Mouse (Mus musculus) natural killer cell, adult 2 months (primary cell): ENCODE data around the gene Wasf2.

Experiments used
- DNase-seq, 2 experiments: peaks; one replicate each; pipeline ENCODE4 v3.0.0; 2022; ENCODE audit warnings: low spot score in 2 of 2

Wasf2 gene

GRCm38 (mm10) chr4:133096671-133097070, 33.6 kb upstream of the Wasf2 start:
- peak in 1 of 2 experiments; percentile 23 for DNase-seq

GRCm38 (mm10) chr4:133101751-133102150, 28.6 kb upstream of the Wasf2 start:
- DNase-seq, result no peak

GRCm38 (mm10) chr4:133103525-133104193, 26.6 kb upstream of the Wasf2 start:
- no peak for DNase-seq

GRCm38 (mm10) chr4:133104194-133104569, 26.1 kb upstream of the Wasf2 start:
- no peak for DNase-seq

- no peak for DNase-seq
Observed at GRCm38 (mm10) chr4:133106691-133107090, 23.6 kb upstream of the Wasf2 start.

- DNase-seq, result no peak
Observed at GRCm38 (mm10) chr4:133107788-133108281, 22.5 kb upstream of the Wasf2 start.

- DNase-seq, result no peak
Observed at GRCm38 (mm10) chr4:133108481-133109334, 21.6 kb upstream of the Wasf2 start.

GRCm38 (mm10) chr4:133109335-133109801, 20.9 kb upstream of the Wasf2 start:
- DNase-seq, result no peak

- DNase-seq, result no peak
Observed at GRCm38 (mm10) chr4:133112175-133112838, 18.0 kb upstream of the Wasf2 start.

- no peak for DNase-seq
Observed at GRCm38 (mm10) chr4:133113351-133113882, 16.9 kb upstream of the Wasf2 start.

- DNase-seq, result no peak
Observed at GRCm38 (mm10) chr4:133114762-133115161, 15.5 kb upstream of the Wasf2 start.

GRCm38 (mm10) chr4:133115721-133116429, 14.4 kb upstream of the Wasf2 start:
- DNase-seq, result no peak

GRCm38 (mm10) chr4:133116756-133117470, 13.4 kb upstream of the Wasf2 start:
- DNase-seq, result no peak

GRCm38 (mm10) chr4:133117556-133118411, 12.5 kb upstream of the Wasf2 start:
- DNase-seq, result no peak

- DNase-seq, result no peak
Observed at GRCm38 (mm10) chr4:133118775-133119375, 11.4 kb upstream of the Wasf2 start.

- no peak for DNase-seq
Observed at GRCm38 (mm10) chr4:133119579-133119978, 10.7 kb upstream of the Wasf2 start.

- DNase-seq, result no peak
Observed at GRCm38 (mm10) chr4:133120833-133121321, 9.4 kb upstream of the Wasf2 start.

GRCm38 (mm10) chr4:133121416-133121815, 8.9 kb upstream of the Wasf2 start:
- DNase-seq, result no peak

GRCm38 (mm10) chr4:133121974-133122637, 8.2 kb upstream of the Wasf2 start:
- no peak for DNase-seq
